Mouse (Mus musculus): ENCODE results near the gene Slc22a28. TPM values are rescaled to one million over a fixed set of nuclear protein-coding genes. Genes with fewer than 3 reads are reported as not detected.
"Not testable (repeated sequence)": the region's sequence is repeated elsewhere in the genome, so short reads cannot be mapped to it uniquely, and the experiment has no call there.

Gene Slc22a28
- not detected in 2 replicates for polyA plus RNA-seq (2016; fragmentation: Nextera tagmentation; extraction: Ambion mirVana)

DNA sequence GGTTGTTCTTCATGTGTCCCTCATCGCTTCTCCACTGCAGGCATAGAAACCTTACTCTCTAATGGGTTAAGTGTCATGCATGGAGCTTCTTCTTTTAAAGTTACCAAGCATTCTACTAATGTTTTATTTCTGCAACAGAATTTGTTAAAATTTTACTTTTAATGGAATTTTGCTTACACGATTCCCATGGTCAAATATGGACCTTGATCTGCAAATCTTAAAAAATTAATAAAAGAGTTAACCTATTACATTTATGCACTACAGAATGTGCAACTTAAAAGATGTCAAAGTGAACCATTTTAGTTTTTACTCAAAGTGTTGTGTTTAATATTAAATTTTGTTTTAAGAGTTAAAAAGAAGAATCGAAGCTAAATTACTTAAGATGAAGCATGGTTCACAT is at the start of gene Slc22a28:
TSS of gene Slc22a28 (minus strand) at position 102 of the 400 bp plus-strand sequence.
- not testable (repeated sequence) for H3K9ac ChIP-seq (replicated peaks); H3K4me2 ChIP-seq; H3K9me3 ChIP-seq; H3K27me3 ChIP-seq; H3K4me1 ChIP-seq (replicated peaks); H3K36me3 ChIP-seq; ATAC-seq (ENCODE audit: insufficient number of reproducible peaks, insufficient read depth, low FRiP score, low TSS enrichment, low read depth); H3K4me3 ChIP-seq (replicated peaks); H3K27ac ChIP-seq
- WGBS, result 94% methylated on average over 2 of the region's 3 CpGs

DNA sequence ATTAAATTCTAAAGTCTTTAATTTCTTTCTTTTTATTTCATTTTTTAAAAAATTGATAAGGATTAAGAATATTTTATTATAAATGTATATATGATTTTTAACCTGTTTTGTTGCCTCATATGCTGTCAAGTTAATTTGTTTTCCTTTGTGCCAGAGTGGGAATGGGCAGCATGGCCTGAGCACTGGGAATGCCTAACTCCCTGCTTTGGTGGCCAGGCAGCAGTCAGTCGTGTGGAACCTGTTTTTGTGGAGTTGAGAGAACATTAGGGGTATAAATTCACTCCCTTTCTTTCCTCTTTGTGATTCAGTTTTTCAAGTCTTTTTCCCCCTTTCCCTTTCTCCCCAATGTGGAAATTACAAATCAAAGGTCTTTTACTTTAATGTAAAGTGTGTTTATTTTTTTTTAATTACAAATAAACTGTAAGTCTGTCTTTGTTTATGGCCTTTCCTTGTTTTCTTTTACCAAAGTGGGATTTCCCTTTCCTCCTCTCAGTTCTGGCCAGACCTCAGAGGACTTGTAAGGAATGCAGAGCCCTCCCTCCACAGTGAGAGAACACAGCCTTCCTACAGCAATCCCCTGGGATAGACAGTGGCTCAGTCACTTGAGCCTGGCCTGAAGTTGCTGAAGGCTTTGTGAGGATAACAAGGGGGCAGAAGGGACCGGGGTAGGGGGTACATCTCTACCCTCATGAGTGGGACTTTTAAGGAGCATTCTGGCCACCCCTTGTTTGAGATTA is 17.2 kb upstream of the Slc22a28 start:
- Histone ChIP-seq H3K27ac (no peak overlapping the region), H3K4me2 (no peak overlapping the region), H3K4me1 (replicated peaks) (no peaks in the 10 kb centered on the region), H3K36me3 (no peaks in the 10 kb centered on the region), H3K4me3 (replicated peaks) (no peak overlapping the region), H3K27me3 (no peaks in the 10 kb centered on the region), H3K9ac (replicated peaks) (no peak overlapping the region), H3K9me3 (peaks cover 7% of the 10 kb centered on the region)
- no peak for ATAC-seq (ENCODE audit: insufficient number of reproducible peaks, insufficient read depth, low FRiP score, low TSS enrichment, low read depth)
- WGBS, result 49% methylated on average over 2 of the region's 2 CpGs

DNA sequence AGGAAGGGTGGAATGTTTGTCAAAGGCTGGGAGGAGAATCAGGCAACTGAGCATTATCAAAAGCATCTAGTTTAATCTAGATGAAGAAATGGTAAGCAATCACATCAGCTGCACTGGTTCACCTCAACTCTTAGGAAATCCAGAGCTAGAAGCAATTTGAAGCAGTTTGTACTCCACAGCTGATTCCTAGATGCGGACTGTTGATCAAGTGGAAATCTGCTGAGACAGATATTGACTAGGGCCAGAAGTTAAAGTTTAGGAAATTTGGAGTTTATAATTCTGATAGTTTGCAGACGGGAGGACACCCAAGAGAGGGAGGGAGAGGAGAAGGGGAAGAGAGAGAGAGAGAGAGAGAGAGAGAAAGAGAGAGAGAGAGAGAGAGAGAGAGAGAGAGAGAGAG is 10.9 kb upstream of the Slc22a28 start:
- not testable (repeated sequence) for H3K4me2 ChIP-seq; H3K4me3 ChIP-seq (replicated peaks); H3K36me3 ChIP-seq; H3K4me1 ChIP-seq (replicated peaks); H3K27me3 ChIP-seq; H3K27ac ChIP-seq; ATAC-seq (ENCODE audit: insufficient number of reproducible peaks, insufficient read depth, low FRiP score, low TSS enrichment, low read depth); H3K9me3 ChIP-seq; H3K9ac ChIP-seq (replicated peaks)
- 94% methylated on average over 2 of the region's 2 CpGs for WGBS

DNA sequence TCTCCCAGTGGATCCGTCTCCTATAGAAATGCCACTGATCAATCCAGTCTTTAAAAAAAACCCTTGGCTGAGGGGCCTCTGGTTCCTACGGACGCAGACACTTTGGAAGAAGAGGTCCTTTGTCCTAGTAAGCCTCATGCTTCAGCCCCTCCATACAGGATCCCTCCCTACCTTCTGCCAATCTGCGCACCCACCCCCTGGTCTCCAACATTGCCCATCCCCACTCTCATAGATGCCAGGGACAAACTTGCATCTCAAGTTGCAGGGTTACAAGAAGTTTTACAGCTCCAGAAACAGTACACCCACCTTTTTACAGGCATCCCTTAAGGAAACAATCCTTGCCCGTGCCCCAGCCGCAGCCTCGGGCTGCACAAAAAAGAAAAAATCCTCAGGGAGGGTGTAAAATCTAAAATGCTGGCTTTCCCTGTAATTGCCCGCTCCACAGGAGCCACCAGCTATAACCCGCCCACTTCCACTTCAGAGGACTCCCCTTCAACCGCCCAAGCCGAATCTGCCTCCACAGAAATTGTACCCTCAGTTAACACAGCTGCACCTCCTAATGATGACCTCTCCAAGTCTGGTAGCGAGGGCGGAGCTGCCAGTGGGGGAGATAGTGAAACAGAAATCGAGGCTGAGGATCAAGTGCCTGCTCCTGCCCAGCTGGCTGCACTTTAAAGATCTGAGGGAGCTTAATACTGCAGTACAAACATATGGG is 2.5 kb upstream of the Slc22a28 start:
- ATAC-seq (ENCODE audit: insufficient number of reproducible peaks, insufficient read depth, low FRiP score, low TSS enrichment, low read depth), result peak; percentile 85
- not testable (repeated sequence) for H3K9ac ChIP-seq (replicated peaks); H3K4me3 ChIP-seq (replicated peaks); H3K4me1 ChIP-seq (replicated peaks); H3K9me3 ChIP-seq; H3K36me3 ChIP-seq; H3K27me3 ChIP-seq; H3K27ac ChIP-seq
- H3K4me2 ChIP-seq, result peak overlapping the region; percentile 21
- WGBS, result 47% methylated on average over 14 of the region's 14 CpGs

DNA sequence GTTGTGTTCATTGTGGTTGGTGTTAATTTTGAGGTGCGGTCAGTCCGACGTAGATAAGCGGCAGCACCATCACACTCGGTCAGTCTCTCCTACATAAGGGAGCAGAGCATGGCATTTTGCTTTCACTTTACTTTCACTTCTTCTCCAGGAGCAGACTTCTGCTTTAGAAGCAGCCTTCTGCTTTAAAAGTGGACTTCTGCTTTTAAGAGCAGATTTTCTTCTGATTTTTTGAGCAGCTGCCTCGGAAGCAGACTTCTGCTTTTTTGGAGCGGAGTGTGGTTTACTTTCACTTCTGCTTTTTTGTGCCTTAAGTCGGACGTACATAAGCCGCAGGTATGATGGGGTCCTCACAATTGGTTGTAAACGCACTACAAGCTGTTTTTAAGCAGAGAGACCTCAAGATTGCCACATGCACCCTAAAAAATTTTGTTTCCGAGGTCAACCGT is 111.9 kb downstream of the Slc22a28 start:
- ATAC-seq (ENCODE audit: insufficient number of reproducible peaks, insufficient read depth, low FRiP score, low TSS enrichment, low read depth), result no peak
- Histone ChIP-seq H3K9ac (replicated peaks) (no peak overlapping the region), H3K36me3 (no peaks in the 10 kb centered on the region), H3K9me3 (peaks cover 12% of the 10 kb centered on the region; the same call in 1 of the 2 replicates), H3K27ac (no peak overlapping the region), H3K27me3 (no peaks in the 10 kb centered on the region), H3K4me2 (no peak overlapping the region), H3K4me3 (replicated peaks) (no peak overlapping the region), H3K4me1 (replicated peaks) (no peaks in the 10 kb centered on the region)
- 92% methylated on average over 13 of the region's 13 CpGs for WGBS

DNA sequence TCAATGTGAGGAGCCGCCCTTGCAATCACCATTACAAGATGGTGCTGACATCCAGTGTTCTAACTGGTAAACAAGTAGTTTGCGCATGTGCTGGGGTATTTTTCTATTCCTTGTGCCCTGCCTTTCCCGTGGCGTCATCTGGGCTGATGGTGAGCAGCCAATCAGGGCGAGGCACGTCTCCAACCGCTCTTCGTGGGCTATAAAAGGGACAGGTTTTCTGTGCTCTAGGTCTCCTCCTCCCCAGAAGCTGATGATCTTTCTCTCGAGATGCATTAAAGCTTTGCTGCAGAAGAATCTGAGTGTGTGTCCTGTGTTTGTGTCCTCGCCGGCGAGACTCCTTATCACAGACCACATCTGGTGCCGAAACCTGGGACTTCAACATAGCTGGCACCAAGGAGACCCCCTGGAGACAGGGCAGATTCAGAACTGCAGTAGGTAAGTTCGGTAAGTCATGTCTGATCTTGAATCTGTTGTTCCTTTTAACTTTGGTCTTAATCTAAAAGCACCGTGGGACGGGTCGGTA is 112.4 kb downstream of the Slc22a28 start:
- not testable (repeated sequence) for ATAC-seq (ENCODE audit: insufficient number of reproducible peaks, insufficient read depth, low FRiP score, low TSS enrichment, low read depth); H3K27ac ChIP-seq; H3K9ac ChIP-seq (replicated peaks); H3K4me1 ChIP-seq (replicated peaks); H3K4me3 ChIP-seq (replicated peaks); H3K4me2 ChIP-seq; H3K27me3 ChIP-seq; H3K36me3 ChIP-seq
- peaks cover 12% of the 10 kb centered on the region; the same call in 1 of the 2 replicates for H3K9me3 ChIP-seq
- WGBS, result 91% methylated on average over 17 of the region's 17 CpGs

DNA sequence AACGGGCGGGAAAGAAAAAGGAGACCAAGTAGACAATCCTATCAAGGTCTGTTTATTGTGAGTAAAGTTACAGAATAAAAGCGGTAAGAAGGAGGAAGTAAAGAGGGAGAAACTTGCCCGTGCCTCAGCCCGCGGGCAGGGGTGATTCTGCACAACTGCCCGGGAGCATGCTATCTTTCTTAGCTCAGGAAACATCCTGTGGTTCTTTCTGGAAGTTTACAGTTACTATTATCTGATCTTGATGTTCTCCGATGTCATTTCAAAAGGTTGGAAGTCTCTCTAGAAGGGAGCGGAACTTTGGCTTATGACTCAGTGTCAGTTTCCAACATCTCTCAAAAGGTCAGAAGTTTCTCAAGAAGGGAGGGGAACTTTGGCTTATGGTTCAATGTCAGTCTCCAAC is 113.2 kb downstream of the Slc22a28 start:
- 89% methylated on average over 9 of the region's 9 CpGs for WGBS
- H3K36me3 ChIP-seq; H3K9ac ChIP-seq (replicated peaks); H3K27me3 ChIP-seq; ATAC-seq (ENCODE audit: insufficient number of reproducible peaks, insufficient read depth, low FRiP score, low TSS enrichment, low read depth); H3K4me1 ChIP-seq (replicated peaks); H3K27ac ChIP-seq; H3K4me3 ChIP-seq (replicated peaks); H3K4me2 ChIP-seq: not testable (repeated sequence)
- peaks cover 12% of the 10 kb centered on the region; the same call in 1 of the 2 replicates for H3K9me3 ChIP-seq

Other genes starting within 250 kb of the Slc22a28 start
- gene Slc22a27, start 166.0 kb downstream of the Slc22a28 start, polyA plus RNA-seq (2016; fragmentation: Nextera tagmentation; extraction: Ambion mirVana), result not detected in 2 replicates
- not detected in 2 replicates for gene Slc22a29, start 86.9 kb upstream of the Slc22a28 start, polyA plus RNA-seq (2016; fragmentation: Nextera tagmentation; extraction: Ambion mirVana)